Mouse (Mus musculus): ENCODE results near the gene Acaca. TPM values are rescaled to one million over a fixed set of nuclear protein-coding genes. Genes with fewer than 3 reads are reported as not detected.

Acaca gene
- polyA plus RNA-seq, 1 experiment from 2014 or later, result 31.4 TPM

DNA sequence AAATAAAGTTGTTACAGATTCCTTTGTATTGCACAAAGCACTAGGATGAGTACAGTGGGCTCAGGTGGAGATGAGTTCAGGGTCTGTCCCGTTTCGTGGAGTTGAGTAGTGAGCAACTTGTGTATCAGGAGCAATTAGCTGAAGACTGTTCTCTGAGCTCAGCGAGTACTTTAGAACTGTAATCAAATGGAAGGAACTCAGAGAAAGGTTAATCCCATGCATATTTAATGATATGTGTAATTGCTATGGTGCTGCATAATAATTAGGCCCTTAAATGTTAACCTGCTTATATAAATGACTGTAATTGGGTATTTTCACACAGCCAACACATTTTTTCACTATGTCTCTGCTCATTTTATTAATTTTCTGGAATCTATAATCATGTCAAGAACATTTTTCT, 7.0 kb downstream of the Acaca start:
- no peaks in the 10 kb centered on the region for H3K36me3 ChIP-seq (ENCODE audit: control insufficient read depth, insufficient read depth, low read length)
- WGBS, result 65% methylated on average over 3 of the region's 3 CpGs
- ATAC-seq, result no peak
- H3K4me2 ChIP-seq (ENCODE audit: low read length), result no peak overlapping the region
- H3K4me3 ChIP-seq (ENCODE audit: low read depth, low read length), result no peak overlapping the region
- no peaks in the 10 kb centered on the region for H3K9me3 ChIP-seq (replicated peaks; ENCODE audit: control insufficient read depth, low read length, poor library complexity, severe bottlenecking)
- no peak overlapping the region for H3K27ac ChIP-seq (ENCODE audit: low read length)
- H3K4me1 ChIP-seq (ENCODE audit: control insufficient read depth, insufficient read depth, low read length), result peaks cover 3% of the 10 kb centered on the region
- H3K27me3 ChIP-seq (ENCODE audit: control insufficient read depth, insufficient read depth, low read depth, low read length), result no peaks in the 10 kb centered on the region
- H3K9ac ChIP-seq (ENCODE audit: low read depth, low read length), result no peak overlapping the region

DNA sequence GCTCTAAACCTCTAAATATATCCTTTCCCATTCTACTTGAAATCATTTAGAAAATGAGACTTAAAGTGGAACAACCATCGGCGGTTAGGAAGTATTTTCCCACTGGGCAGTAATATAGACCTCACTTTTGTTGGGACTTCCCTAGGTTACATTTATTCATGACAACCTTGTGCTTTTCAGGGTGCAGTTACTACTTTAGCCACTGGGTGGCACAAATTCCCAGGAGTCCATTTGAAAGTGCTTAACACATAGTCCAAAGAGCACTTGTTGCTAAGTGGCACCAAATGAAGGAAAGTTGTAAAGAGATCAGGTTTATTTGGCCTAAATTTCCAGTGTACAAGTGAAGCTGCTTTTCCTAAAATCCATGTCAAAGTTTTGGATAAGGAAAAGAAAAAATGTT, 12.3 kb downstream of the Acaca start:
- Histone ChIP-seq H3K4me2 (ENCODE audit: low read length) (no peak overlapping the region), H3K36me3 (ENCODE audit: control insufficient read depth, insufficient read depth, low read length) (no peaks in the 10 kb centered on the region), H3K27ac (ENCODE audit: low read length) (no peak overlapping the region), H3K9ac (ENCODE audit: low read depth, low read length) (no peak overlapping the region), H3K9me3 (replicated peaks; ENCODE audit: control insufficient read depth, low read length, poor library complexity, severe bottlenecking) (no peaks in the 10 kb centered on the region), H3K4me1 (ENCODE audit: control insufficient read depth, insufficient read depth, low read length) (no peaks in the 10 kb centered on the region), H3K27me3 (ENCODE audit: control insufficient read depth, insufficient read depth, low read depth, low read length) (no peaks in the 10 kb centered on the region), H3K4me3 (ENCODE audit: low read depth, low read length) (no peak overlapping the region)
- ATAC-seq, result no peak
- WGBS, result 46% methylated on average over 2 of the region's 2 CpGs

DNA sequence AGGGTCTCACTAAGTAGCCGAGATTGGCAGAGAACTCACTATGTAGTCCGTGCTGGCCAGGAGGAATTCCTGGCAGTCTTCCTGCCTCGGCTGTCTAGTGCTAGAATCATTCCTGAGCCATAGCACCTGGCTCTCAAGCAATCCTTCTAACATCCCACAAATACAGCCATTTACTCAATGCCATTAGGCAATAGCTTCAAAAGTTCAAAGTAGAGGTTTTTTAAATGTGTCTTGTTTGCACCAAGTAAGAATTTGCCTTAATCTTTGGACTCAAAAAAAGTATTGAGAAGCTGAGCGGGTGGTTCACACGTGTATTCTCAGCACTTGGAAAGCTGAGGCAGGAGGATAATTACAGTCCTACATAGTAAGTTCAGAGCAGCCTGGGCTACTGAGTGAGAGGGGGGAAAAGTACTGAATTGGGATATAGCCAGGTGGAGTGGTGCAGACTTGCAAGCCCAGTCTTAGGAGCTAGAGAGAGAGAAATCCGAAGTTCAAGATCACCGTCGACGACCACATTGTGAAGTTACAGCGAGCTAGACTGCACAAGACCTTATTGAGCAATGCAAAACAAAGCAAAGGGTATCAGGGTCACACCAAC, 15.8 kb downstream of the Acaca start:
- Histone ChIP-seq H3K4me3 (ENCODE audit: low read depth, low read length) (no peak overlapping the region), H3K4me1 (ENCODE audit: control insufficient read depth, insufficient read depth, low read length) (no peaks in the 10 kb centered on the region), H3K27me3 (ENCODE audit: control insufficient read depth, insufficient read depth, low read depth, low read length) (no peaks in the 10 kb centered on the region), H3K36me3 (ENCODE audit: control insufficient read depth, insufficient read depth, low read length) (no peaks in the 10 kb centered on the region), H3K4me2 (ENCODE audit: low read length) (no peak overlapping the region), H3K9me3 (replicated peaks; ENCODE audit: control insufficient read depth, low read length, poor library complexity, severe bottlenecking) (no peaks in the 10 kb centered on the region), H3K9ac (ENCODE audit: low read depth, low read length) (no peak overlapping the region), H3K27ac (ENCODE audit: low read length) (no peak overlapping the region)
- ATAC-seq, result no peak
- 70% methylated on average over 10 of the region's 10 CpGs for WGBS

DNA sequence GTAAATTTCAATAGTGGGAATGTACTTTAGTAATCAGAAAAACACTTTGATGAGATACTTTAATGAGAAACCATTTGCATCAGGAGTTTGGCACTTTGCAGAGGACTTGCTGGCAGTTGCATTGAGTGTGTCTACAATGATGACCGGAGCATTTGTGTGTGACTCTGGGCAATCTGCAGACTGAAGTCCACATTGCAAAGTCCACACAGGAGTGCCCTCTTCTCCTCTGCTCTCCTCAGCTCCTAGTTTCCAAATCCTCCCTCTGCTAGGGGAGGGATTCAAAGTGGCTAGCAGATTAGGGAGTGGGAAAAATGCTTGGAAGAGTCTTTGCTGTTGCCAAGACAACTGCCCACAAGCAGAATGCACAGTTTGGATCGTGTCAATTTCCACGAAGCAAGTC, 16.6 kb downstream of the Acaca start:
- H3K4me1 ChIP-seq (ENCODE audit: control insufficient read depth, insufficient read depth, low read length), result no peaks in the 10 kb centered on the region
- no peaks in the 10 kb centered on the region for H3K9me3 ChIP-seq (replicated peaks; ENCODE audit: control insufficient read depth, low read length, poor library complexity, severe bottlenecking)
- no peaks in the 10 kb centered on the region for H3K36me3 ChIP-seq (ENCODE audit: control insufficient read depth, insufficient read depth, low read length)
- H3K27ac ChIP-seq (ENCODE audit: low read length), result no peak overlapping the region
- ATAC-seq, result no peak
- H3K4me3 ChIP-seq (ENCODE audit: low read depth, low read length), result no peak overlapping the region
- no peaks in the 10 kb centered on the region for H3K27me3 ChIP-seq (ENCODE audit: control insufficient read depth, insufficient read depth, low read depth, low read length)
- no peak overlapping the region for H3K4me2 ChIP-seq (ENCODE audit: low read length)
- H3K9ac ChIP-seq (ENCODE audit: low read depth, low read length), result no peak overlapping the region
- WGBS, result 34% methylated on average over 3 of the region's 3 CpGs

DNA sequence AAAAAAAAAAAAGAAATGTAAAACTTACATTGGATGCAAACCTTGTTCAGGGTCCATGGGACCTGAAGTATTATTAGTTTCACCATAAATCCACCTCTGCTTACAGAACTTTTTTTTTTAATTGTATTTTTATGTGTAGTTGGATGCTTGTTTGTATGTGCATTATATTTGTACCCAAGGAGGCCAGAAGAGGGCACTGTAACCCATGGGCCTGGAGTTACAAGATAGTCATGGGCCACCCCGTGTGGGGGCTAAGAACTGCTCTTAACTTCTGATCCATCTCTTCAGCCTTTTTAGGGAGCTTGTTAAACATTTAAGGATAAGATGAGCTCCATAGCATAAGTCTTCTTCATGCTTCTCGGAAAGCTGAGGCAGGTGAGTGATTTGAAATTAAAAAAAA, 21.4 kb downstream of the Acaca start:
- Histone ChIP-seq H3K9me3 (replicated peaks; ENCODE audit: control insufficient read depth, low read length, poor library complexity, severe bottlenecking) (no peaks in the 10 kb centered on the region), H3K4me1 (ENCODE audit: control insufficient read depth, insufficient read depth, low read length) (no peaks in the 10 kb centered on the region), H3K4me2 (ENCODE audit: low read length) (no peak overlapping the region), H3K36me3 (ENCODE audit: control insufficient read depth, insufficient read depth, low read length) (no peaks in the 10 kb centered on the region), H3K27ac (ENCODE audit: low read length) (no peak overlapping the region), H3K4me3 (ENCODE audit: low read depth, low read length) (no peak overlapping the region), H3K27me3 (ENCODE audit: control insufficient read depth, insufficient read depth, low read depth, low read length) (no peaks in the 10 kb centered on the region), H3K9ac (ENCODE audit: low read depth, low read length) (no peak overlapping the region)
- 73% methylated on average over 2 of the region's 2 CpGs for WGBS
- ATAC-seq, result no peak

DNA sequence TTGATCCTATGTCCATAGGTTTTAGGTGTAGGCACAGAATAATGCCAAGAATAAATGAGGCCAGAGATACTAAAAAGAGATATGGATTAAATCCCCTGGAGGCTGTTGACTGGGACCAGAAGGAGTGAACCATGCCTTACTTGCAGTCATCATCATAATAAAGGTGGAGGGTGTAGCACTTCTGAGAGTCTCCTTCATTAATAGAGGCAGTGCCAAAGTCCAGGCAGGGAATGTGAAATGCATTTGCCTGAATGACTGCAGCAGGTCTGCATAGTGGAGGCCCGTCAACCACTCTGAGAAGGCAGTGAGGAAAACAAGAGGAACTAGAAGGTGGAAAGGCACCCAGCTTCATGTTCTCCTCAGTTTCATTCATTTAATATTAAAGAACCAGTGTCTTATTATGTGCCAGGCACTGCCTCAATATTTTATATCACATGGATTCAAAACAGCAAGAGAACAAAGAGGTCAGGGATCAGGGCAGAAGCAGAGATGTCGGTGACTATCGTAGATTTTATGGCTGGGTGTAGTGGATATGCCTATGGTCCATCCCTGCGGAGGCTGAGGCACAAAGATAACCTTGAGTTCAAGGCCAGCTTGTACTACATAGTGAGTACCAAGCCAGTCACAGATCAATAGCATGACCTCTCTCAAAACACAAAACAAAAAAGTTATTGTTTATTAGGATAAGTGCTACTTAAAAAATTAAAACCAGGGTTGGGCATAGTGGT, 27.2 kb downstream of the Acaca start:
- no peak overlapping the region for H3K4me3 ChIP-seq (ENCODE audit: low read depth, low read length)

DNA sequence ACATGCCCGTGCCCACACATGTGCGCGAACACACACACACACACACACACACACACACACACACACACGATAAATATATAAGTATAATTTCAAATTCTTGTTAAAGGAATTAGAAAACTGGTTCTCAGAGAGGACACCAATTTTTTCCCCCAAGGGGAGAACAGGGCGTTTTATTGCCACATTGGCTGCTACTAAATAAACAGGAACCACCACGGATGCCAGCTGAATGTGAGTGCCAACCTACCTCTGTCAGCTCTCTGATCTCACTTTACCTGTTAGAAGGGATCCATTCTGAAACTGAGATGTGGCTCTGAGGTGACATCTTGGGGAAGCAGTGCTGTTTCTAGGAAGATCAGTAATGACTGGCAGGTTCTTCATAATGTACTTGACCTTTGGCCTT, 34.7 kb downstream of the Acaca start:
- no peak for ATAC-seq
- Histone ChIP-seq H3K4me3 (ENCODE audit: low read depth, low read length) (no peak overlapping the region), H3K36me3 (ENCODE audit: control insufficient read depth, insufficient read depth, low read length) (no peaks in the 10 kb centered on the region), H3K27ac (ENCODE audit: low read length) (no peak overlapping the region), H3K4me2 (ENCODE audit: low read length) (no peak overlapping the region), H3K9ac (ENCODE audit: low read depth, low read length) (no peak overlapping the region), H3K4me1 (ENCODE audit: control insufficient read depth, insufficient read depth, low read length) (peaks cover 4% of the 10 kb centered on the region; the same call in 1 of the 2 replicates), H3K27me3 (ENCODE audit: control insufficient read depth, insufficient read depth, low read depth, low read length) (no peaks in the 10 kb centered on the region), H3K9me3 (replicated peaks; ENCODE audit: control insufficient read depth, low read length, poor library complexity, severe bottlenecking) (no peaks in the 10 kb centered on the region)
- 91% methylated on average over 6 of the region's 6 CpGs for WGBS

More for the DNA sequence above, 27.2 kb downstream of the Acaca start:
- no peak overlapping the region for H3K9ac ChIP-seq (ENCODE audit: low read depth, low read length)
- no peaks in the 10 kb centered on the region for H3K36me3 ChIP-seq (ENCODE audit: control insufficient read depth, insufficient read depth, low read length)
- no peaks in the 10 kb centered on the region for H3K9me3 ChIP-seq (replicated peaks; ENCODE audit: control insufficient read depth, low read length, poor library complexity, severe bottlenecking)
- no peak overlapping the region for H3K4me2 ChIP-seq (ENCODE audit: low read length)
- no peak overlapping the region for H3K27ac ChIP-seq (ENCODE audit: low read length)
- no peaks in the 10 kb centered on the region for H3K4me1 ChIP-seq (ENCODE audit: control insufficient read depth, insufficient read depth, low read length)
- WGBS, result 93% methylated on average over 4 of the region's 4 CpGs
- no peak for ATAC-seq
- H3K27me3 ChIP-seq (ENCODE audit: control insufficient read depth, insufficient read depth, low read depth, low read length), result no peaks in the 10 kb centered on the region

DNA sequence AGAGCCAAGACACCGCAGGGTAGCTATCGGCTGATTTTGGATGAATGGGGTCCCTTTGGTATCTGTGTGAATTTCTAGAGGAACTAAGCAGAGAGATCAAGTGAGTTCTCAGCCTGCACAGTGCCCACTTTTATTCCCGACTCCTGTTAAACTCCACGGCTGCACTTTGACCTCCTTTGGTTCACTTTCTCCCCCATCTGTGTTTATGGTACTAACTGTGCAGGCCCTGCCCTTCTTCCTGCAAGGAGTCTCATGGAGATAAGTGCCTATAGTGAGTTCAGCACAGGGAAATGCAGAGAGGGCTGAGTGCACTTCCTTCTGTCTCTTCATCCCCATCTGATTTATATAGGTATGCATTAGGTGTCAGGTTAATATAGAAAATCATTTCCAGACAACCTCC, 35.1 kb downstream of the Acaca start:
- H3K4me3 ChIP-seq (ENCODE audit: low read depth, low read length), result no peak overlapping the region
- no peak for ATAC-seq
- WGBS, result 67% methylated on average over 4 of the region's 4 CpGs

DNA sequence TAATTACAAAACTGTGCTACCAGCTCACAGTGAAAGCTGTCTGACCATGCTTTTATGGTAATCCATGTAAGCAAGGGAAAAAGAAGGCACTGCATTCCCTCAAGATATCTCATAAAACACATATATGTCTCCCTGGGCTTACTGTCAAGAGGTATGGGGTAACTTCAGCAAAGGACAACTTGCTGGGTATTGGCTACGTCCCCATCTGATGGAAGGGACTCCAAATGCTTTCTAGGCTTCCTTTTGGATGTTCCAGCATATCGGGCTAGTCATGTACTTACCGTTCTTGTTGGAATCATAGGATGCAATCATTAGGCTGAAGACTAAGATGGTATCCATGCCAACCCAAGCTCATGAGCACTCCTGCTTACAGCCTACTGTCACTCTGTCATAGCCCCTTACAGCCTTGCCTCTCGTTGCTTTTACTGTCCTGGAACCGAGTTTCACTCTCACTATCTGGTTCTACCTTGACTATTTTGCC, 37.6 kb downstream of the Acaca start, which contains the start of gene Gm11437:
Gm11437 (minus strand) TSS at position 431 of the 481 bp plus-strand sequence.
- Histone ChIP-seq H3K9ac (ENCODE audit: low read depth, low read length) (no peak within 1 kb of the TSS), H3K4me3 (ENCODE audit: low read depth, low read length) (no peak within 1 kb of the TSS), H3K4me2 (ENCODE audit: low read length) (no peak within 1 kb of the TSS), H3K36me3 (ENCODE audit: control insufficient read depth, insufficient read depth, low read length) (no peaks in the 10 kb centered on the region), H3K27me3 (ENCODE audit: control insufficient read depth, insufficient read depth, low read depth, low read length) (no peaks in the 10 kb centered on the region), H3K4me1 (ENCODE audit: control insufficient read depth, insufficient read depth, low read length) (peaks cover 4% of the 10 kb centered on the region; the same call in 1 of the 2 replicates), H3K27ac (ENCODE audit: low read length) (no peak within 1 kb of the TSS), H3K9me3 (replicated peaks; ENCODE audit: control insufficient read depth, low read length, poor library complexity, severe bottlenecking) (no peaks in the 10 kb centered on the region)
- 89% methylated on average over 5 of the region's 5 CpGs for WGBS
- ATAC-seq, result no peak

More for the DNA sequence above, 35.1 kb downstream of the Acaca start:
- Histone ChIP-seq H3K9ac (ENCODE audit: low read depth, low read length) (no peak overlapping the region), H3K27ac (ENCODE audit: low read length) (no peak overlapping the region), H3K36me3 (ENCODE audit: control insufficient read depth, insufficient read depth, low read length) (no peaks in the 10 kb centered on the region), H3K27me3 (ENCODE audit: control insufficient read depth, insufficient read depth, low read depth, low read length) (no peaks in the 10 kb centered on the region), H3K4me1 (ENCODE audit: control insufficient read depth, insufficient read depth, low read length) (peaks cover 4% of the 10 kb centered on the region; the same call in 1 of the 2 replicates), H3K9me3 (replicated peaks; ENCODE audit: control insufficient read depth, low read length, poor library complexity, severe bottlenecking) (no peaks in the 10 kb centered on the region), H3K4me2 (ENCODE audit: low read length) (no peak overlapping the region)

Measured in midbrain, embryonic 16.5 days (tissue).